Mouse (Mus musculus) activated CD4-positive, CD25-positive, alpha-beta regulatory T cell, adult 9 weeks (primary cell): ENCODE data around the gene Ncf1. TPM values are rescaled to one million over a fixed set of nuclear protein-coding genes. Genes with fewer than 3 reads are reported as not detected.

Experiments used
- polyA plus RNA-seq: library from polyadenylated mRNA; unstranded; fragments of 100-300 nt; shearing (Covaris generic); gene quantifications from one replicate; pipeline ENCODE4 v1.2.1, GENCODE M21; 2017

Gene Ncf1
- polyA plus RNA-seq: 13.2 TPM

DNA sequence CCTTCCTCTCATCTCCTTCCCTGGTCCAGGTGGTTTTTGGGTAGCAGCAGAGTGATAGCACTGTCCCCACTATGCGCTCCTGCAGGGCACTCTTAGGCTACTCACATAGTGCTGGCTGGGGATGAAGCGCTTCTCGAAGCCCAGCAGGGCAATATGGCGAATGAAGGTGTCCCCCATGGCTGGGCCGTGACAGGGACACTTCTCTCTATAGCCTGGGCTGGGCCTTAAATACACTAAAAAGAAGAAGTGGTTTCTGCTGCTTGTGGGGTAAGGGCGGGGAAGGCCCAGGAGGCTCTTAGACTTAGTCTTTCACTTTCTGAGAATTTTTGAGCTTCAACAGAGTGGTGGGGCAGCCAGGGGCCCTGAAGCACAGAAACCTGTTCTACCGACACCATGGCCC, at the start of gene Ncf1:
Ncf1 (minus strand) TSS at position 235 of the 400 bp plus-strand sequence.

DNA sequence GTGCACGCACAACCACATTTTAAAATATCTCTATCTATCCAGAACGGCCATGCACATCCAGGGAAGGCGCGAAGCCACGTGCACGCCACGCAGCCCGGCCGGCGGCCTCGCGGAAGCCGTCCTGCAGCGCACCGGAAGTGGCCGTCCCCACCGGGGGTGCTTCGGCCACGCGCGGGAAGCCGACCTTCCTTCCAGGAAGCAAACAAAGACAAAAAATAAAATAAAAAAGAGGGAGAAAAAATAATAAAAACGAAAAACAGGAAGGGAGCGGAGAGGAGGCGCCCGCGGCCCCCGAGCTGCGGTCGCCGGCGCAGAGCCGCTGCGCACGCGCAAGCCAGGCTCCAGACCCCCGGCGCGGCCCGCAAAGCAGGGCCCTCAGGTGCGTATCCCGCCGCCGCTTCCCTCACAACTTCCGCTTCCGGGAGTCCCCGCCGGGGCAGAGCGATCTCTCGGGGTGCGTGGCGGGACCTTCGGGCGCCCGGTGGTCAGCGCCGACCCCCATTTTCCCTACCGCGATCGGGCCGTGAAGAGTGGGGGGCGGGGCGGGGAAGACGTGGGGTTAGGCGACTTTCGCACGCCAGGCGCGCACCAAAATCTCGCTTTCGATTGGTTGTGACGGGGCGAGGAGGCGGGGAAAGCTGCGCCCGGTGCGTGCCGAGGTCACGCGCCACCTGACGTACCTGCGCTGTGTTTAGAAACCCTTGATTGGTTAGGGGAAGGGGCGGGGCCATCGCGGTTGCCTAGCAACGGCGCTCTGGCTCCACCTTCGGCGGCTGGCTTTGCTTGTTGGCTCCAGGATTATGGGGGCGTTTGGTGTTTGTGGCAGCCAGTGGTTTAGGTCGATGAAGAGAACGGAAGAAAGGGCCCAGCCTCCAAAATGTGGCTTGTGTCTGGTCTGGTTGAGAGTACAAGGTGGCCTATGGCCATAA, 45.3 kb downstream of the Ncf1 start, which contains the start of gene Gtf2ird2:
Gtf2ird2 (plus strand) TSS at position 140 of the 929 bp plus-strand sequence.

DNA sequence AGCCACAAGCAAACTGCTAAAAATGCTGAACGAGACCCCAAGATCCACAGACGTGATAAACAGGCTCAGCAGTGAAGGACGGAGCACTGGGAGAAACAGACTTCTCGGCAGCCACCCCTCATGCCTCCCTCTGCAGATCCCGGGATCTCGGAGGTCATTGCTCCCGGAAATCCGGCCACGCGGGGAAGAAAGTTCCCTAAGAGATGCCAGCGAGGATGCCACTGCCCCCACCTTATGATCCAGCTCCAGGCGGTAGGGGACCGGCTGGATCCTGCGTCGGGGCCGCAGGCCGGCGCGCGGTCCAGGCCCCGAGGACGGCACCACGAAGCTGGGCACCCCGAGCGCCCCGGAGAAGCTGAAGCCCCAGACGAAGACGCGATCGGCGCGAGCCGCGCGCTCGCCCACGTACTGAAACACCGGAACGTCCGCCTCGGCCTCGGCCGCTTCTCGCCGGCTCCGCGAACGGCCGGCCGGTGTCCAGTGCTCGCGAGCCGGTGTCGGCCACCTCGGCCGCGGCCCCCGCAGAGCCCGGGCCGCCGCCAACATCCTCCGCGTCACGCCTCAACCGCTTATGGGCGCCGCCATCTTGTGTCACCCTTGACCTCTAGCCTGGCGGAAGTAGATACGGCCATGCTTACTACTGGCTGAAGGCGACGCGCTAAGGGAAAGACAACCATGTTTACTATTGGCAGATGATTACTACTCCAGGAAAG, 53.1 kb downstream of the Ncf1 start, which contains the start of gene Rcc1l:
Rcc1l (minus strand) TSS at position 606 of the 713 bp plus-strand sequence.

Other genes starting within 250 kb of the Ncf1 start
- gene Castor2, start 129.9 kb downstream of the Ncf1 start, polyA plus RNA-seq: 12.7 TPM
- gene Rcc1l, start 52.9 kb downstream of the Ncf1 start, polyA plus RNA-seq: 2.7 TPM
- gene Gtf2ird2, start 45.6 kb downstream of the Ncf1 start, polyA plus RNA-seq: 5.4 TPM
- gene Gtf2i, start 85.1 kb upstream of the Ncf1 start, polyA plus RNA-seq: 103 TPM
- gene Gtf2ird1, start 227.1 kb upstream of the Ncf1 start, polyA plus RNA-seq: 9.2 TPM